Mouse (Mus musculus) liver, embryonic 12.5 days (tissue): Measurements from ENCODE around the gene Rbm33. TPM values are rescaled to one million over a fixed set of nuclear protein-coding genes. Genes with fewer than 3 reads are reported as not detected.

Source experiments
- ATAC-seq: fragments of 200-750 bp; cut with Nextera tagmentation; 2 replicates; pipeline ENCODE4 v1.8.0; 2017; ENCODE audit warnings: moderate number of reproducible peaks, mild to moderate bottlenecking, moderate library complexity
- H3K27ac ChIP-seq: fragments of 300-500 bp; sonication (generic); 2 replicates; pipeline ENCODE4 v1.5.1; 2016; ENCODE audit warnings: mild to moderate bottlenecking
- H3K27me3 ChIP-seq: fragments of 300-500 bp; sonication (generic); replicated peaks from 2 replicates; pipeline ENCODE4 v1.6.1; 2016; ENCODE audit warnings: mild to moderate bottlenecking, moderate library complexity
- H3K36me3 ChIP-seq: fragments of 300-500 bp; sonication (generic); 2 replicates; pipeline ENCODE4 v1.6.1; 2016; ENCODE audit warnings: mild to moderate bottlenecking, moderate library complexity
- H3K4me1 ChIP-seq: fragments of 300-500 bp; sonication (generic); 2 replicates; pipeline ENCODE4 v1.6.1; 2016
- H3K4me2 ChIP-seq: fragments of 300-500 bp; sonication (generic); 2 replicates; pipeline ENCODE4 v1.6.1; 2016; ENCODE audit warnings: mild to moderate bottlenecking, moderate library complexity
- H3K4me3 ChIP-seq: fragments of 300-500 bp; sonication (generic); 2 replicates; pipeline ENCODE4 v1.5.1; 2016; ENCODE audit warnings: mild to moderate bottlenecking, moderate library complexity
- H3K9ac ChIP-seq: fragments of 300-500 bp; sonication (generic); 2 replicates; pipeline ENCODE4 v1.6.1; 2016; ENCODE audit warnings: mild to moderate bottlenecking, moderate library complexity
- H3K9me3 ChIP-seq: fragments of 300-500 bp; sonication (generic); replicated peaks from 2 replicates; pipeline ENCODE4 v1.6.1; 2016; ENCODE audit warnings: mild to moderate bottlenecking, moderate library complexity
- WGBS: fragments of 180-500 bp; shearing (Covaris S2); methylation state at CpG from one replicate; pipeline ENCODE4 v1.1.7; 2016; ENCODE audit not compliant: insufficient replicate concordance; 5-methylcytosine and 5-hydroxymethylcytosine counted together
- polyA plus RNA-seq: library from polyadenylated mRNA; unstranded; fragments of >200 nt; fragmentation: Nextera tagmentation; extraction: Ambion mirVana; gene quantifications from 2 replicates; pipeline ENCODE4 v1.2.1, GENCODE M21; 2016

Rbm33 gene
- polyA plus RNA-seq, 1 experiment from 2014 or later: 11.7 TPM

DNA sequence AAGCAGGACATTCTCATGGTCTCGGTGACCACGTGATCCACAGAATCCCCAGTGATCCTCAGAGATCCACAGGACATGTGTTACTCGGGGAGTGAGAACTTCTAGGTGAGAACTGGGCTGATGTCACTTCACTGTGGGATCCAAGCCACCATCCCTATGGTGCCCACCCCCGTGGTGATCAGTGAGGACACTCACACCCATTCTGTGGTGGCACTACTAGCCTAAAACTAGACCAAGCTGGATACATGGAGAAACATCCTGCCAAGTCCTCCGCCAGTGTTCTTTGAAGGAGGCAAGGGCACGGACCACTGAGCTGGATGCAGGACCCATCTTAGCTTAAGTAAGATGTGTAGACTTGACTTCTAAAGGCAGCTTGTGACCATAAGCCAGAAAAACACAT lies 17.6 kb upstream of the Rbm33 start:
- no peak overlapping the region for H3K27ac ChIP-seq
- H3K9ac ChIP-seq: no peak overlapping the region
- H3K4me2 ChIP-seq: no peak overlapping the region
- no peaks in the 10 kb centered on the region for H3K9me3 ChIP-seq
- no peaks in the 10 kb centered on the region for H3K4me1 ChIP-seq
- H3K27me3 ChIP-seq: 0 out of 2 replicates have a peak, but pooled peaks cover 5% of the 10 kb centered on the region
- no peaks in the 10 kb centered on the region for H3K36me3 ChIP-seq
- 54% methylated on average over 6 of the region's 6 CpGs for WGBS
- no peak for ATAC-seq
- H3K4me3 ChIP-seq: no peak overlapping the region

DNA sequence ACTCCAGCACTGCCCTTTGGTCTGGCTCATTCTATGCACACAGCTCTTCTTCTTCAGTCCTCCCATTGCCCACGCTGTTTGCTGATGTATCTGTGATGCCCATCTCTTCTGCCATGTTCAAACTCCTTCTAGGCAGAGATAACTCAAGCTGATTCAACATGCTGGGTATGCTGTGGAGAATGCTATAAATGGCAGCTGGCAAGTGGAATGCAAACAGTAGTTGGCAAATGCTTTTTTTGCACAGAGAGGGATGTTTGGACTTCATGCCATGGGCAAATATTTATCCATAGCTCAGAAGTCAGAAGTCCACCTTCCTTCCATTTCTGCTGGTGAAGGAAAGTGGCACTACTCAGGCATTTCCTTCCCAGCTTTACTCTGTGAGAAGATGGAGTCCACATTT lies 14.2 kb upstream of the Rbm33 start:
- H3K27me3 ChIP-seq: 0 out of 2 replicates have a peak, but pooled peaks cover 9% of the 10 kb centered on the region
- H3K27ac ChIP-seq: no peak overlapping the region
- 64% methylated on average over 1 of the region's 1 CpGs for WGBS
- no peaks in the 10 kb centered on the region for H3K4me1 ChIP-seq
- H3K4me3 ChIP-seq: no peak overlapping the region
- no peaks in the 10 kb centered on the region for H3K36me3 ChIP-seq
- H3K9me3 ChIP-seq: no peaks in the 10 kb centered on the region
- H3K4me2 ChIP-seq: no peak overlapping the region
- no peak overlapping the region for H3K9ac ChIP-seq
- no peak for ATAC-seq

DNA sequence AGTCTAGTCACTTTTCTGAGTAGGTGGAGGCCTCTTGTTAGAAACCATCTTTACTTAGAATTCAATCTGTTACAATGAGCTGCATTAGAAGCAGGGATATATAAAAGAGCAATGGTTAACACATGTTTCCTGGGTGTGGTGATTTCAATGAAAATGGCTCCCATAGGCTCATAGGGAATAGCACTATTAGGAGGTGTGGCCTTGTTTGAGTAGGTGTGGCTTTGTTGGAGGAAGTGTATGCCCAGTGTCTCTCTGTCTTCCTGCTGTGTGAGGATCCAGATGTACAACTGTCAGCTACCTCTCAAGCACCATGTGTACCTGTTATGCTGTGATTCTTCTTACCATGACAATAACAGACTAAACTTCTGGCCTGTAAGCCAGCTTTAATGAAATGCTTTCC lies 12.4 kb upstream of the Rbm33 start:
- H3K9ac ChIP-seq: no peak overlapping the region
- no peaks in the 10 kb centered on the region for H3K9me3 ChIP-seq
- no peaks in the 10 kb centered on the region for H3K4me1 ChIP-seq
- no peak for ATAC-seq
- no peak overlapping the region for H3K4me2 ChIP-seq
- no peak overlapping the region for H3K27ac ChIP-seq
- peaks cover 9% of the 10 kb centered on the region; the same call in 1 of the 2 replicates for H3K27me3 ChIP-seq
- H3K4me3 ChIP-seq: no peak overlapping the region
- no peaks in the 10 kb centered on the region for H3K36me3 ChIP-seq

DNA sequence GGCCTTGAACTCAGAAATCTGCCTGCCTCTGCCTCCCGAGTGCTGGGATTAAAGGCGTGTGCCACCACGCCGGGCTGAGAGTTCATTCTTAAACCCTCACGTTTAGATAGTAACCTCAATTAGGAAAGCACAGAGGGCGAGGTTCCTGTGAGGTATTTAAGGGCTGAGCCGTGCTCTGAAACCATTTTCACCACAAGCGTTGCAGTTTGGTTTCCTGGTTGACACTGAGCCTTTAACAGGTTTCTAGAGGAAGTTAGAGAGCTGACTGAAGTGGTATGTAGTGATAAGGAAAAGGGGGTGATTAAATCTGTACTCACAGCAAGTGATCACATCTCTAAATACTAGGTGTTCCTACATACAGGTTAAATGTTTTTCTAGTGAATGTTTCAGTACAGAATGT lies 1.4 kb upstream of the Rbm33 start:
- Histone ChIP-seq H3K4me2 (peak overlapping the region; percentile 79; the same call in 1 of the 2 replicates), H3K4me1 (peaks cover 31% of the 10 kb centered on the region), H3K4me3 (no peak overlapping the region), H3K27ac (no peak overlapping the region), H3K36me3 (peaks cover 11% of the 10 kb centered on the region; the same call in 1 of the 2 replicates), H3K9me3 (no peaks in the 10 kb centered on the region), H3K9ac (no peak overlapping the region), H3K27me3 (no peaks in the 10 kb centered on the region)
- WGBS: 17% methylated on average over 8 of the region's 8 CpGs
- no peak for ATAC-seq

DNA sequence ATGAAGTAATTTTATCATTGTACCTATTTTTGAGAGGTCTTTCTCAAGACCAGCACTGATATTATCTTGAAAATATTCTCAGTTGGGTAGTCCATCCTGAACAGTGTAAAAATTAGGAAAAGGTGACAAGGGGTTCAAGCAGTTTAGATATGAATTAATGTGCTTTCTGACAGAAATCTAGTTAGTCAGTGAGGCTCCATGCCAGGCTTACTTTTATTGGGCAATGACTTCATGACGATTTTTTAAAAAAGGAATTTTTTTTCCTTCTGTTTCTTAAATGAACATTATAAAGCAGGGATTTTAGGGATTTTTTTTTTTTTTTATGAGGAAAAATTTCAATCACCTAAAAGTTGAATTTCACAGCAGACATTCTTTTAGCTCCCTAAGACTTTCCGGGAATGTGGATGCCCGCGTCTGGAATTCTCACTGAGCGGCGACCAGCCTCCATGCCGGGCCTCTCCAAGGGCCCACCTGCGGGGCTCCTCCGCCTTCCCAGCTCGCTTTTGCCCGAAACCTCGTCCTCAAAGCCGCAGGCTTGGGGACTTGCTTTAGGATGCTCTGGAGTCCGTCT lies 685 bp upstream of the Rbm33 start:
- Histone ChIP-seq H3K36me3 (peaks cover 15% of the 10 kb centered on the region; the same call in 1 of the 2 replicates), H3K4me2 (peak overlapping the region; percentile 79), H3K27ac (peak overlapping the region; percentile 99), H3K4me1 (peaks cover 38% of the 10 kb centered on the region), H3K9me3 (no peaks in the 10 kb centered on the region), H3K27me3 (no peaks in the 10 kb centered on the region), H3K4me3 (peak overlapping the region; percentile 100), H3K9ac (peak overlapping the region; percentile 100)
- WGBS: 1% methylated on average over 14 of the region's 14 CpGs
- ATAC-seq: peak; percentile 57

DNA sequence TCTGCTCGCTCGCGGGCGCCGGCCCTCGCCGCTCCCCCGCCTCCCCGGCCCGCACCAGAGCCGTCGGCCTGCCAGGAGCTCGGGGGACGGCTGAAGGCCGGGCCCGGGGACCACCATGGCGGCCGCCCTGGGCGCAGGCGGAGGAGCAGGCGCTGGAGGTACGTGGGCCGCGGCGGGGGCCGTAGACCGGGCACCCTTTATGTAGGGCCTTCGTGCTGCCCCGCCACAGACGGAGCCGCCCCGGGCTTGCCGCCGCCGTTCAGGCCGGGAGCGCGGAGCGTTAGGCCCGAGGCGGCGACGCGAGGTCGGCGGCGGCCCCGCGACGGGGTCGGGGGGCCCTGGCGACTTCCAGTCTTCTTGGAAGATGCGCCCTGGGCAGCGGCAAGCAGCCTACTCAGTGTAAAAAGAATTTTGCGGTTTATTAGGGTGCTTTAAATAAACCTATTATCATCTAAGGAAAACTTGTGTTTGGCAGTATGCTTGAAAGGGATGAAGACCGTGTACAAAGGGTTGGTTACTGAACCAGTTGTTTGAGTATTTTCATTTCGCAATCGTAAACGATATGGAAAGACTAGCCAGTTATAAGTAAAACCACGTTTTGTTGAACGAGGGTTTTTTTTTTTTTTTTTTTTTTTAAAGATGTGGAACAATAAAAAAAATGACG lies 464 bp downstream of the Rbm33 start:
- H3K27me3 ChIP-seq: no peaks in the 10 kb centered on the region
- peak overlapping the region; percentile 100 for H3K9ac ChIP-seq
- H3K9me3 ChIP-seq: no peaks in the 10 kb centered on the region
- H3K36me3 ChIP-seq: peaks cover 15% of the 10 kb centered on the region; the same call in 1 of the 2 replicates
- H3K4me1 ChIP-seq: peaks cover 42% of the 10 kb centered on the region
- peak overlapping the region; percentile 100 for H3K4me3 ChIP-seq
- 1% methylated on average over 62 of the region's 62 CpGs for WGBS
- H3K4me2 ChIP-seq: peak overlapping the region; percentile 79
- ATAC-seq: peak; percentile 50; the same call in 1 of the 2 replicates
- H3K27ac ChIP-seq: peak overlapping the region; percentile 99

DNA sequence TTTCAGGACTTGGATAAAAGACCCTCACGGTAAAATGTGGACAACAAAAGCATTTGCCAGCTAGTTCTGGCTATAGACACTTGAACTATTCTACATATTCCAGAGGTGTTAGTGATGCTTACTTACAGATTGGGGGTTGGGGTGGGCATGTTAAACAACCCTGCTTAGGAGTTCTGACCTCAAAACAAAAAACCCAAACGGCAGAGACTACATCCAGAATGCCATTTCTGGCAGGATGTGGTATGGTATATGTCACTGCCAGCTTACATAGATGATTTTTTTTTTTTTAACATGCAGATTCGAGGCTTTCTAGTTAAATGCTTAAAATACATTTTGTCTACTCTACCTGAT lies 971 bp downstream of the Rbm33 start:
- peaks cover 18% of the 10 kb centered on the region; the same call in 1 of the 2 replicates for H3K36me3 ChIP-seq
- H3K27ac ChIP-seq: no peak overlapping the region; the same call in 1 of the 2 replicates
- peak overlapping the region; percentile 100 for H3K9ac ChIP-seq
- no peaks in the 10 kb centered on the region for H3K27me3 ChIP-seq
- peak overlapping the region; percentile 79 for H3K4me2 ChIP-seq
- peak overlapping the region; percentile 100 for H3K4me3 ChIP-seq
- 6% methylated on average over 3 of the region's 3 CpGs for WGBS
- no peaks in the 10 kb centered on the region for H3K9me3 ChIP-seq
- no peak for ATAC-seq
- H3K4me1 ChIP-seq: peaks cover 47% of the 10 kb centered on the region

DNA sequence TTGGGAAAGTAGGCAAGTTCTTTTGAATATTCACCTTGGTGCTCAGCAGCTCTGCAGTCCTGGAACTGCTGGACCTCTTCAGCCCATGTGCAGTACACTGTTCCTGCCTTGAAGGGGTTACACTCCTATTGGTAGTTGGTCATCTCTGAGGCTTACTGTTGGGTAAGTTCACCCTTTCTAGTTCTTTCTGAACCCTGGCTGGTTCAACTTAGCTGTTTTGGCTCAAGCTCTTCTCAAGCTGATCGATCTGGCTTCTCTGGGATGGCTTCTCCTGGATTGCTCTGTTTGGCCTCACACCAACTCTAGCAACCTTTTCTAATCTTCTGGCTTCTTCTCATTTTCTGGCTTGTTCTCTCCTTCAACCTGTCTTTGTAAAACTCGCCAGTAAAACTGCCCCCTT lies 1.8 kb downstream of the Rbm33 start:
- Histone ChIP-seq H3K27ac (peak overlapping the region; percentile 61), H3K9me3 (no peaks in the 10 kb centered on the region), H3K9ac (peak overlapping the region; percentile 100), H3K4me3 (peak overlapping the region; percentile 100), H3K36me3 (peaks cover 18% of the 10 kb centered on the region; the same call in 1 of the 2 replicates), H3K27me3 (no peaks in the 10 kb centered on the region), H3K4me2 (peak overlapping the region; percentile 79), H3K4me1 (peaks cover 52% of the 10 kb centered on the region)
- 48% methylated on average over 2 of the region's 2 CpGs for WGBS
- ATAC-seq: no peak

DNA sequence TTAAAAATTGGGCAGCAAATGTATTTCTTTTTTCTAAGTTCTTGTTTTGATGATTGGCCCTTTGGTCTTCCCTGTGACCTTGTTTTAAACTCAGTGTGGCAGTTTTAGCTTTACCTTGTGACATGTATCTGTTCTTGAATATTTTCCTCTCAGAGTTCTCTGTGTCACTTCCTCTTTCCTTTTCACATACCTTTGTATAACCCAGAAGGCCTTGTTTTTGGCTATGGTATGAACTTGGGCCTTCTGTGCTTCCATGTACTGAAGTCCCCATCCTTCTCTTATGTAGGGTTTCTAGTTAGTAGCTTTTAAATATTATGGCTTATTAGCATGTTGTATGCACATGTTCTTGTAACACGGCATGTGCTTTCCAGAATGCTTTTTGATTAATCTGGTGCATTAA lies 4.8 kb downstream of the Rbm33 start:
- Histone ChIP-seq H3K4me2 (no peak overlapping the region), H3K27me3 (no peaks in the 10 kb centered on the region), H3K9ac (no peak overlapping the region), H3K36me3 (peaks cover 18% of the 10 kb centered on the region; the same call in 1 of the 2 replicates), H3K4me1 (peaks cover 63% of the 10 kb centered on the region), H3K27ac (no peak overlapping the region), H3K9me3 (no peaks in the 10 kb centered on the region), H3K4me3 (no peak overlapping the region)
- WGBS: 88% methylated on average over 1 of the region's 1 CpGs
- no peak for ATAC-seq

DNA sequence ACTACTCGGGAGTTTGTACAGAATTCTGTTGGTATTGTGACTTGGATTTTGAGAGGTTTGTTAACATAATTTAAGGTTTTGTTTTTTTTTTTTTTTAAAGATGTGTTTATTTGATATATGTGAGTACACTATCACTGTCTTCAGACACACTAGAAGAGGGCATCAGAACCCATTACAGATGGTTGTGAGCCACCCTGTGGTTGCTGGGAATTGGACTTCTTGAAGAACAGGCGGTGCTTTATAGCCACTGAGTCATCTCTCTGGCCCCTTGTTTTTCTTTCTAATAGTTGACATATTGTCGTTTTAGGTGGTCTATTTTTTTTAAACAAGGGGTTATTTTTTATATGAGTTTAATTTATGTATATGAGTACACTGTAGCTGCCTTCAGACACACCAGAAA lies 5.3 kb downstream of the Rbm33 start:
- 81% methylated on average over 3 of the region's 3 CpGs for WGBS
- H3K9me3 ChIP-seq: no peaks in the 10 kb centered on the region
- H3K27me3 ChIP-seq: no peaks in the 10 kb centered on the region
- H3K4me3 ChIP-seq: no peak overlapping the region
- ATAC-seq: no peak
- H3K36me3 ChIP-seq: peaks cover 18% of the 10 kb centered on the region; the same call in 1 of the 2 replicates
- H3K4me2 ChIP-seq: no peak overlapping the region
- H3K27ac ChIP-seq: no peak overlapping the region
- no peak overlapping the region for H3K9ac ChIP-seq
- H3K4me1 ChIP-seq: peaks cover 67% of the 10 kb centered on the region

DNA sequence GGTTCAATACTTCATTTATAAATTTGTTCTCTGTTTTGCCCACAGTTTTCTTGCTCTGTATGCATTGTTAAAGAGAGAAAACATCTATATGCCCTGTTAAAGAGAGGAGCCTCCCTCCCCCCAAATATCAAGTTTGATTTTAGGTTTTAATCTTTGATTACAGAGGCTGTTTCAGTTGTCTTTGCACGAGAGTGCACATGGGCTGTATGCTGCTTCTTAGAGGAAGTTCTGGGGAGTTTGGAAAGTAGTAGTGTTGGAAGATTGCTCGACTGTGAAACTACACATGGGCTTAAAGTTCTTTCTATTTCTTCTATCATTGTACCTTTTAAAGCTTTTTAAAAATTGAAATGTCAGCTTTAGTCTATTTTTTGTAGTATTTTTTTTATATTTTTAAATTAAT lies 6.9 kb downstream of the Rbm33 start:
- no peak overlapping the region for H3K4me2 ChIP-seq
- no peak for ATAC-seq
- no peaks in the 10 kb centered on the region for H3K27me3 ChIP-seq
- H3K9me3 ChIP-seq: no peaks in the 10 kb centered on the region
- H3K4me3 ChIP-seq: no peak overlapping the region
- H3K27ac ChIP-seq: no peak overlapping the region
- peaks cover 67% of the 10 kb centered on the region for H3K4me1 ChIP-seq
- 53% methylated on average over 2 of the region's 2 CpGs for WGBS
- H3K9ac ChIP-seq: no peak overlapping the region
- H3K36me3 ChIP-seq: peaks cover 17% of the 10 kb centered on the region; the same call in 1 of the 2 replicates

DNA sequence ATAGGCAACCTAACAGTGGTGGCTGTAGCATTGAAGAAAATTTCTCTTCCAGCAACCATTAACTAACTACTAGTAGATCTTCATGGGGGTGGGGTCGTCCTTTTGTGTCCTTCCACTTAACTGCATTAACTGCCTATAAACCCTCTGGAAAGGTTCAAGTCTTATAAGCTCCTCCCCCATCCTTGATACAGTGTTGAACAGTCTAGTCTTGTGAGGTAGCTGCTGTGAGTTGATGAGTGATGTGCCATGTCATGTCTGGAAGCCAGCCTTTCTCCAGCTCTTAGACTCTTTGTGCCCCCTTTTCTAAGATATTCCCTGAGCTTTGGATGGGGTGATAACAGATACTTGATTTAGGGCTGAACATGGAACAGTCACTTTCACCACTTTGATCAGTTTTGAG lies 7.5 kb downstream of the Rbm33 start:
- WGBS: 73% methylated on average over 1 of the region's 1 CpGs
- Histone ChIP-seq H3K9ac (no peak overlapping the region), H3K27me3 (no peaks in the 10 kb centered on the region), H3K36me3 (peaks cover 11% of the 10 kb centered on the region; the same call in 1 of the 2 replicates), H3K27ac (no peak overlapping the region), H3K4me3 (no peak overlapping the region), H3K4me1 (peaks cover 63% of the 10 kb centered on the region), H3K9me3 (no peaks in the 10 kb centered on the region), H3K4me2 (no peak overlapping the region)
- ATAC-seq: no peak
